Mouse (Mus musculus) cerebral cortex, adult 2 months (tissue): Measurements from ENCODE around the gene Gopc.

Source experiments
- WGBS: fragments of 180-500 bp; shearing (Covaris S2); methylation state at CpG from one replicate; pipeline ENCODE4 v1.1.7; 2018; 5-methylcytosine and 5-hydroxymethylcytosine counted together

The Gopc gene

DNA sequence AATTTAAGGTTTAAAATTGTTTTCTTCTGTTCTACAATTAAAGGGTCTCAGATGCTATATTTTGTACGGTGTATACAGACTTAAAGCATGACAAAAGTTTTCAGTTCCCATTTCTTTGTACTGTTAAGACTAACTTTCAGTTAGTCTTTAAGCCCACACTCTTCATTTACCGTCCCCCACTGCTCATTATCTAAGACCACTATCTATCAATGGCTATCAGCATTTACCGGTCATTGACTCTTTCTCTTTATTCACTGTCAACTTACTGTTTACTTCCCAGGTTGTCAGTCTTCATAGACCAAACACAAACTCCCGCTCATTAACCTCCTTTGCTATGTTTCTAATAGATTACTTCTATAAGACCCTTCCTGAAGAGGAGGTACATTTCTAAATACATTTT, 5.3 kb upstream of the Gopc start:
- 87% methylated on average over 4 of the region's 4 CpGs for WGBS

- 26% methylated on average over 8 of the region's 8 CpGs for WGBS
Measured at GRCm38 (mm10) chr10:52384823-52385610, 3.1 kb upstream of the Gopc start.

GRCm38 (mm10) chr10:52383522-52383921, 1.6 kb upstream of the Gopc start:
- 96% methylated on average over 1 of the region's 1 CpGs for WGBS

DNA sequence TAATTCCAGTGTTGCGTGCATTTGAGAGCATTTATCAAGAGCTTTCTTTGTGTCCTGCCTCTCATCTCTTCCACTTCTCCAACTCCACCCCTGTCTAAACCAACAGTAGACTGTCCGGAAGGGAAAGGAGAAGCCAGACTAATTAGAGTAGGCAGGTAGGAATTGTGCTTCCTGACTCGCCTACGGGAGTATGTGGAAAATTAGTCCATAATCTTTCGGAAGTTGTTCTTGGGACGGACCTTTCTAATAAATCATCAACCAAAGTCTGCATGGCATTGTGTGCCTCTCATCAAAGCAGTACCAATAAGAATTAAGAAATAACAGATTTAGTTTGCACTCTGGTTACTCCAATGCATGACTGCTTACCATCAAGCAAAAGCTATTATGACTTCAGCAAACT, 1.1 kb upstream of the Gopc start:
- 80% methylated on average over 6 of the region's 6 CpGs for WGBS

DNA sequence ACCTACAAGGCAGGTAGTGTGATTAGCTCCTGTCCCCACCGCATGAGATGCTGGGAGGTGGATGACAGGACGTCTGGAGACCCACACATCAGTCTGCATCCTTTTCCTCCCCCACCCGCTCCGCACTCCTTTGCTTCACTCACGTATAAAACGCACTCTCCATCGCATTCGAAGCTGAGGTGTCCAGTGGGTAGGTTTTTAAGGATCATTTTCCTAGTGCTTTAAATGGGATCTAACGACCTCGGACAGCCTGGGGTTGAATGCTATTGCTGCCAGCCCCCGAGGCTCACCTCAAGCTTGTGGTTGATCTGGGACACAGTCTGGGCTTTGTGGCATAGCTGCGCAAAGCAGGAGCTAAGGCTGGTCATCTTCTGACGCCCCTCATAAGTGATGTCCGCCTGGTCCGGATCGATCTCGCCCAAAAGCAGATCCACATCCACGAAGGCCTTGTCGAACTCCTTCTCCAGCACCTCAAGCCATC, 563 bp downstream of the Gopc start:
- WGBS = 0% methylated on average over 19 of the region's 19 CpGs

- 88% methylated on average over 2 of the region's 2 CpGs for WGBS
Measured at GRCm38 (mm10) chr10:52377813-52378212, 4.1 kb downstream of the Gopc start.

GRCm38 (mm10) chr10:52376422-52376821, 5.5 kb downstream of the Gopc start:
- WGBS = 88% methylated on average over 2 of the region's 2 CpGs

DNA sequence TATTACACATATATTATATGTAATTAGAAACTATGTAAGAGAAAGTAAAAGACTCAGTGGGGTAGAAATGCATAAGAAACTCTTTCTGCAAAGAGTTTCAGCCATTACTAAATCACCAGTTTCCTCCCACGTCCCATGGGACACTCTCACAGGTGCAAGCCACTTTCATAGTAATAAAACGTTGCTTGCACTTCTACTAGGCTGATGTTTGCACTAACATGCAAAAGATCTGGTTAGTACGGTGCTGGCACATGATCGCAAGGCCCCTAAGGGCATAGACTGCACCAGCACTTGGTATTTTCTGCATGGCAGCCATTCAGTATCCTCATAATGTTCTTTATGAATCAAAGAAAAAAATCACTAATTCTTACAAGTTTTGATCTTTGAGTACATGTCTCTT, 8.1 kb downstream of the Gopc start:
- 78% methylated on average over 4 of the region's 4 CpGs for WGBS

DNA sequence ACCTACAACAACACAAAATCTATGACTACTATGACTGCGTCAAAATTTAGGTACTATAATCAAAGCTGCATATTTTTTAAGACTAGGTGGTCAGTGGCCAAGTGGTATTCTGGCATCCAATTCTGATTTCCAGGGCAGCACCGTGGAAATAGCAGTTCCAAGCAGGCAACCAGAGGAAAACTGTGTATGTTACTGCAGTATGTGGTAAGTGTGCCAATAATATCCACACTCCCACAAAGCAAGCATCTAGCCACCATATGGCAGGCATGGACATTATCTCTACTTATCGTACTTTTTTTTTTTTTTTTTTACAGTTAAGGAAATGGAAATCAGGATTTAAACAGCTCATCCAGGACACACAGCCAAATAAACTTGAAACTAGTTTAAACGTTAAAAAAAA, 13.5 kb downstream of the Gopc start:
- 60% methylated on average over 4 of the region's 4 CpGs for WGBS

DNA sequence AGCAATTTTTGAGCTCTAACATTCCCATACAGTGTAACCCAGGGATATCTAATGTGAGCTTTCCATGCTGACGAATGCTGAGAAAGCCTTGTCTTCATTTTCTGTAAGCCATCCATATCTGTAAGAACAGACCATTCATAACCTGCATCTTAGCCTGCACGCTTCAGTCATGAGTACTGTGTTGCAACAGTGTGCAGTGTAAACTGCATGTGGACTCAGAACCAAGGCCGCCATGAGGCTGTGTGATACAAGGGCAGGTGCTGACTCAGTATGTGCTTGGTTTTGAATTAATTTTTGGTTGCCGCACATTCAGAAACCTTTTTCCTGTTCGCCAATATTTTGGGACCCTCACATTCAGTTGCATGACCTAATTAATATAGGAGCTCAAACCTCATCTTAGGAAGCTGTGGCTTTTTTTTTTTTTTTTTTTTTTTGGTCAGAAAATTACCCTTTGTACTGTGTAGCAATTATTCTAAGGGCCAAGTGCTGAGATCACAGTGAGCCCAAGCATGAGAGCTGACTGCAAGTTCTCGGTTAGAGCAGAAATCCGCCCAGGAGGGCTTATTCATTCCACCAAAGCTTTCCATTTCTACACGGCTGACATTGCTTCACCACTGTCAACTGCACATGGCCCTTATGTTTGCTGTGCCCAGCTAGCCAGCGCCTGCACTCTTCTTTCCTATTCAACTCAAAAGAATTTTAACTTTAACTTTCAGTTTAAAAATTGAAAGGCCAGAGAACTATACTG, 20.9 kb downstream of the Gopc start:
- WGBS = 85% methylated on average over 9 of the region's 9 CpGs

- WGBS = 88% methylated on average over 4 of the region's 4 CpGs
Measured at GRCm38 (mm10) chr10:52360241-52360735, 21.6 kb downstream of the Gopc start.

- 84% methylated on average over 2 of the region's 2 CpGs for WGBS
Measured at GRCm38 (mm10) chr10:52358467-52358866, 23.5 kb downstream of the Gopc start, which contains the start of gene Gm26741. TSS of gene Gm26741 (plus strand) at chr10:52358767.

DNA sequence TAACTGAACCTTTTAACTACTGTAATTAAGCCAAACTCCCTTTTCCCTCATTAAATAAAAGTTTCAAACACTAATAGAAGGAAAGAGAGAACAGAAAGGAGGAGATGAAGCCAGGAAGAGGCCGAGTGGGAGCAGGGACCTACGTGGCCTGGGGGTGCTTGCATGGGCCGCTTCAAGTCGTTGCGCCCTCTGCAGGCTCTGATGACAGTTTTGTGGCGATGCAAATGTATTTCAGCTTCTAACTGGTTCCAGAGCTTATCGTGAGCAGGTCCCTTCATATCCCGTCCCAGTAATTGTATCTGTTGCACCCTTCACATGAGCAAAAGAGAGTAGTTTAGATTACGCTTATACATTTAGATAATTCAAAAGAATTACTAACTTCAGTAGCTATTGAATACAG, 28.7 kb downstream of the Gopc start:
- 76% methylated on average over 9 of the region's 9 CpGs for WGBS

- WGBS = 87% methylated on average over 4 of the region's 4 CpGs
Measured at GRCm38 (mm10) chr10:52343324-52343723, 38.6 kb downstream of the Gopc start.

DNA sequence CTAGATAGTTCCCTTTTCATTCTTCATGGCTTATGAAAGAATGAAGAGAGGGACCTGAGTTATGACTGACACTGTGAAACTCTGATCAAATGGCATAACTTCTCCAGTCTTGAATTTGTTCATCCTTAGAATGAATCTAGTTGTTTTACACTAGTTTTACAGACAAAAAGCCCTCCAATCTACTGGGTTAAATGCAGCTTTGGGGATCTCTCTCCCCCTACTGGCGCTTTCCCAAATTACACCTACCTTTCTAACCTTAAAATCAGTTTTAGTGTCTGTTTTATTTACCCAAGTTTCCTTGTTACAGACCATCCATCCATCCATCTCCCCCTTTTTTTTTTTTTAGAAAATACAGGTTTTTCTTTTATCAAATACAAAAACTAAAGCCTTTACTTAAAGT, 50.9 kb downstream of the Gopc start:
- 0% methylated on average over 1 of the region's 1 CpGs for WGBS

DNA sequence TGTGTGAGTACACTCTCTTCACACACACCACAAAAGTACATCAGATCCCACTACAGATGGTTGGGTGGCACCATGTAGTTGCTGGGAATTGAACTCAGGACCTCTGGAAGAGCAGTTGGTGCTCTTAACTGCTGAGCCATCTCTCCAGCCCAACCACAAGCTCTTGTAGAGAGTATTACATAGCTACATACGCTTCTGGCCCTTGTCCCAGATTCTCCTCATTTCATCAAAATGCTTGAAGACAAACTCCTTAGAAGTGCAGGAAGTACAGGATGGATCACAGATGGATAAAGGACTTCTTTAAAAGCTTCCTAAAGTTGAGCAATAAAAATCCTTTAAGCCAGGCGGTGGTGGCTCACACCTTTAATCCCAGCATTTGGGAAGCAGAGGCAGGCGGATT, 60.0 kb downstream of the Gopc start:
- WGBS = 78% methylated on average over 3 of the region's 3 CpGs

- 87% methylated on average over 28 of the region's 28 CpGs for WGBS
Measured at GRCm38 (mm10) chr10:52319506-52320286, 62.2 kb downstream of the Gopc start.

DNA sequence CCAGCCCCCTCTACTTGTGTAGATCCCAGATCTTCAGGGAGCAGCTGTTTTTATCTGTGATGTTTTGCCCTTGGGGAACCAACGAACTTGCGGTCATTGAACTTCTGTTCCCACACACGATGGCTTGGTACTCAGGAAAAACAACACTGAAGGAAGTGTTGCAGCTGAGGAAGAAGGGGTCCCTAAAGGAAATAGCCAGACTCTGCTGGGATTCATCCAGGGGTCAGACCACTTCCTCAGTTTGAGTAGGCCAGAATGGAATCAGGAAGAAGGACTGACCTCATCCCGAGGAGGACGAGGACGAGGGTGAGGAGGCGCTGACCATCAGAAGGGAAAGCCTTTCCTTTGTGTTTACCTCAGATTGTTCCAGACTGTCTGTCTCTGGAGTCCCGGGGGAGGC, 72.7 kb downstream of the Gopc start:
- WGBS = 74% methylated on average over 8 of the region's 8 CpGs

- WGBS = 73% methylated on average over 7 of the region's 7 CpGs
Measured at GRCm38 (mm10) chr10:52304574-52304973, 77.3 kb downstream of the Gopc start.

DNA sequence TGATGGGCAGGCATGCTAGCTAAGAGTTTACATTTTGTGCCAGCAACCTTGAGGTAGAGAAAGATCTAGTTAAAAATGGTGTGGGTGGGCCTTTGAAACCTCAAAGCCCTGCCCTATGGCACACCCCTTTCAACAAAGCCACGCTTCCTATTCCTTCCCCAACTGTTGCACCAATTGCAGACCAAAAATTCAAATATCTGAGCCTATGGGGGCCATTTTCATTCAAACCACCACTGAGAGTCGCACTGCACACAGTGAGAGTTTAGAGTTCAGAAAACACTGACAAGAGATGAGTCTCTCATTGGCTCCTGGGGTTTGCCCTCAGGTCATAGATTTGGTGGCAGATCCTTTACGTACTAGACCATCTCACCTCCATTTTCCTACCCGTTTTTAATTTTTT, 80.2 kb downstream of the Gopc start:
- WGBS = 96% methylated on average over 4 of the region's 4 CpGs

DNA sequence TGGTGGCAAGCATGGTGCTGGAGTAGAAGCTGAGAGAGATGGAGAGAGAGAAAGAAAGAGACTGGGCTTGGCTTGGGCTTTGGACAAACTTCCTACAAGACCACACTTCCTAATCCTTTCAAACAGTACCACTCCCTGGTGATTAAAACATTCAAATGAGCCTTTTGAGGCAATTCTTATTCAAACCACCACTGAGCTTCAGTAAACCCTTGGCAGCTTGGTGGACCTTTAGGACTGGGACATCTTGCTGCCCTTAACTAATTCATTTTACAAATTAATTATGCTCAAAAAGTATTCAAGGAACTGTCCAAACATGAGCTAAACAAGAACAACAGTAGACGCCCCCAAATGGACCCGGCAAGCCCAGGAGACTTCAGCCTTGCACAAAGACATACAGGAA, 86.0 kb downstream of the Gopc start:
- 54% methylated on average over 2 of the region's 2 CpGs for WGBS
